Mouse (Mus musculus) heart, postnatal 36 days (tissue): ENCODE measurements around the gene C1qtnf3. TPM values are rescaled to one million over a fixed set of nuclear protein-coding genes. Genes with fewer than 3 reads are reported as not detected.

Experiments used
- DNase-seq, 2 experiments: peaks; one replicate each; pipeline ENCODE4 v3.0.0; 2021 to 2022
- intact Hi-C: fragments of 180-260 bp; cut with DNase I; formaldehyde crosslinking; loops from one replicate; pipeline ENCODE4 v1.15.1; 2025
- total RNA-seq, 2 experiments: library from RNA; stranded (reverse); gene quantifications; 2 replicates each; pipeline ENCODE4 v1.2.3; 2021

The C1qtnf3 gene
- under 1 TPM in 1 of 2 experiments, not detected in 1; 0.17 TPM for total RNA-seq

- DNase-seq: no peak
- intact Hi-C loops: no loop called here
Observed at GRCm38 (mm10) chr15:10951951-10952759, at the start of gene C1qtnf3. TSS of gene C1qtnf3 (plus strand) at chr15:10952332.

DNA sequence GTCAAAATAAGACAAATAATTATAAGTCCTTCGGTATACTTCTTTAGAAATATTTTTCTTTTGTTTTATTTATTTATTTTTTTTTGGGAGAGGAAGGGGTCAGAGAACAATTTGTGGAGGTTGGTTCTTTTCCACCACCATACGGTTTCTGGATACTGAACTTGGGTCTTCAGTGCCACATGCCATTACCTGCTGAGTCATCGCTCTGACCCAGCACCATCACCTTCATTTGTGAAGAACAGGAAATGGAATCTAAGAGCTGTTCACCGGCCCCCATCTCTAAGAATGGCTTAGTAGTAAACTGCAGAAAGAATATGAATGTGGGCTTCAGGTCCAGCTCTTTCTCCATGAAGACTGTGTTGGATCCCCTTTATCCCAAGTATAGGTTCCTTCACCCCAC, 49.8 kb upstream of the C1qtnf3 start:
- DNase-seq: no peak
- intact Hi-C loops: no loop called here

GRCm38 (mm10) chr15:10916611-10917311, 35.4 kb upstream of the C1qtnf3 start:
- intact Hi-C loops: no loop called here
- DNase-seq: no peak

GRCm38 (mm10) chr15:10917312-10917660, 34.8 kb upstream of the C1qtnf3 start:
- intact Hi-C loops: no loop called here
- DNase-seq: no peak

- intact Hi-C loops: loop anchor here (2.0 to 5.0 kb wide), 3 partner anchors 62 to 402 kb away; partner anchors contain the start of gene Amacr
- DNase-seq: no peak
Observed at GRCm38 (mm10) chr15:10920212-10920611, 31.9 kb upstream of the C1qtnf3 start.

GRCm38 (mm10) chr15:10921064-10921463, 31.1 kb upstream of the C1qtnf3 start:
- DNase-seq: peak in 1 of 2 experiments; percentile 6
- intact Hi-C loops: loop anchor here (1.0 to 5.0 kb wide), 4 partner anchors 61 to 459 kb away; partner anchors contain the start of gene Amacr

GRCm38 (mm10) chr15:10922061-10922460, 30.1 kb upstream of the C1qtnf3 start:
- DNase-seq: no peak
- intact Hi-C loops: loop anchor here (5.0 kb wide), 2 partner anchors 60 to 400 kb away; partner anchors contain the start of gene Amacr

DNA sequence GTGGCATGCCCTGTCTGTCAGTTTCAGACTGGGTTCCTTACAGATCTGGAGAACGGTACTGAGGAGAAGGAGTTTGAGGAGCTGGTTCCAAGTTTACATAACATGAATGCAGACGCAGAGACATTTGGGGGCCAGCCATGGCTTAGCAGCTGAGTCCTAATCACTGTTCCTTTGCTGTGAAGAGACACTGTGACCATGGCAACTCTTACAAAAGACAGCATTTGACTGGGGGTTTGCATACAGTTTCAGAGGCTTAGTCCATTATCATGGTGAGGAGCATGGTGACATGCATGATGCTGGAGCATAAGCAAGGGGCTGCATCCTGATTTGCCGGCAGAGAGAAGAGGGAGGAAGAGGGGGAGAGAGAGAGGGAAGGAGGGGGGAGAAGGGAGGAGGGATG, 29.6 kb upstream of the C1qtnf3 start:
- DNase-seq: no peak
- intact Hi-C loops: loop anchor here (5.0 kb wide), 2 partner anchors 60 to 400 kb away; partner anchors contain the start of gene Amacr

- DNase-seq: no peak
- intact Hi-C loops: loop anchor here (5.0 kb wide), 2 partner anchors 59 to 399 kb away; partner anchors contain the start of gene Amacr
Observed at GRCm38 (mm10) chr15:10923076-10923995, 28.8 kb upstream of the C1qtnf3 start.

- intact Hi-C loops: no loop called here
- DNase-seq: no peak
Observed at GRCm38 (mm10) chr15:10927325-10927724, 24.8 kb upstream of the C1qtnf3 start.

DNA sequence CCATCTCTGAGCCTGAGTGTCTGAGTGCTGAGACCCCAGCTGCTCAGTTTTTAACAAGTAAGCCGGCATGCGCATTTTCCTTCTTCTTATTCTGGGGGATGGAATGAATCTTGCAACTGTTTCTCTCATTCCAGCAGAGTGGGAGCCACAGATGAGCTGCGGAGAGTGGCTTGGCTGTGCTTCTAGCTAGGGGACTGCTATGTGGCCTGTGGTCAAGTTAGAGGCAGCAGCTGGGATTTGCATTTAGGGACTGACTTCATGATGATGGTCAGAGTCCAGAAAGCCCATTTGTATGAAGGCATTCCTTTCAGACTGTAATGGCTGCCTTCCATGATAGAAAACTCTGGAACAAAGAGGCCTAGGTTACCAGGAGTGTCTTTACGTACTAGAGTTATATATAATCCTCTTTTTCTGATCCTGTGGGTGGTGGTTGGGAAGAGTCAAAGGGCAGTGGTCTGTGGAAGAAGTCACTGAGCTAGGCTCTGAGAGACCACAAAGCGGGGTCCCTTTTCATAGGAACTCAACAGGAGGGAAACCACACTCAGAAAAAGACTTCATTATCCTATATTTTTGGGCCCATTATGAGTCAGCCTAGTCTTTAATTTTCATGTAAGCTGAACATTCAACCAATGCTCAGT, 23.4 kb upstream of the C1qtnf3 start:
- DNase-seq: no peak
- intact Hi-C loops: no loop called here

- DNase-seq: no peak
- intact Hi-C loops: no loop called here
Observed at GRCm38 (mm10) chr15:10933930-10934329, 18.2 kb upstream of the C1qtnf3 start.

GRCm38 (mm10) chr15:10940148-10941108, 11.7 kb upstream of the C1qtnf3 start:
- DNase-seq: peak; percentile 18 to 26
- intact Hi-C loops: no loop called here

- intact Hi-C loops: no loop called here
- DNase-seq: no peak
Observed at GRCm38 (mm10) chr15:10941901-10942300, 10.2 kb upstream of the C1qtnf3 start.

GRCm38 (mm10) chr15:10947852-10948251, 4.3 kb upstream of the C1qtnf3 start:
- no peak for DNase-seq
- intact Hi-C loops: no loop called here

DNA sequence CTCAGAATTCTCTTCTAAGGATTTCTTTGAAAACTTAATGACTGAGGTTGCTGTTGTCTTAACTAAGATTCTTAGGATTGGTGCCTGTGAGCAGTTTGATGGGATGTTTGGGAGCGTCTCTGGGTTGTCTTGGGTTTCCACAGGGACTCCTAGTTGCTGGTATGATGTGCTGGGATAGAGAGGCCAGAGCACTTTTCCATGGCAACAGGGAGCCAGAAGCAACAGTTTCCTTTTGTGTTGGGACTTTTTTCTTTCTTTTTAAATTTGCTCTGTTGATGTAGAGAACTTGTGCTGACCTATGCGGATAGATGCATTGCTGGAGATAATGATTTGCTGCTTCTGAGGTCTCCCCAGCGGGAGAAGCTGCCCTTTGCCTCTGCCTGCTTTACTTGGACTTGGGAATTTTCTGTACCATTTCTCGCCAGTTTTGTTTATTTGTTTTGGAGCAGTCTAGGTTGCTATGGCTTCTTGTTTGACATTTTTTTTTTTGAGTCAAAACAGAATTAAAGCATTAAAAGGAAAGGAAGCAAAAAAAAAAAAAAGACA, 701 bp downstream of the C1qtnf3 start:
- peak in 1 of 2 experiments; percentile 4 for DNase-seq
- intact Hi-C loops: no loop called here

GRCm38 (mm10) chr15:10953465-10953864, 1.3 kb downstream of the C1qtnf3 start:
- DNase-seq: no peak
- intact Hi-C loops: no loop called here

- DNase-seq: no peak
- intact Hi-C loops: no loop called here
Observed at GRCm38 (mm10) chr15:10954381-10955016, 2.4 kb downstream of the C1qtnf3 start.
